Mouse (Mus musculus): ENCODE results near the gene Igsf8.

Igsf8 gene

GRCm38 (mm10) chr1:172319921-172320411, 58.5 kb downstream of the Igsf8 start:
- in situ Hi-C loops (cut with MboI, MseI), result loop anchor here (10.0 kb wide), 1 partner anchor 275 kb away; no protein-coding TSS in a partner anchor

GRCm38 (mm10) chr1:172322725-172323124, 61.3 kb downstream of the Igsf8 start:
- in situ Hi-C loops (cut with MboI, MseI), result no loop called here

- in situ Hi-C loops (cut with MboI, MseI), result no loop called here
Observed at GRCm38 (mm10) chr1:172323298-172323697, 61.9 kb downstream of the Igsf8 start.

GRCm38 (mm10) chr1:172323801-172324359, 62.4 kb downstream of the Igsf8 start:
- in situ Hi-C loops (cut with MboI, MseI), result no loop called here

- in situ Hi-C loops (cut with MboI, MseI), result no loop called here
Observed at GRCm38 (mm10) chr1:172324725-172325124, 63.3 kb downstream of the Igsf8 start.

- in situ Hi-C loops (cut with MboI, MseI), result no loop called here
Observed at GRCm38 (mm10) chr1:172325680-172326535, 64.5 kb downstream of the Igsf8 start.

GRCm38 (mm10) chr1:172326684-172327083, 65.2 kb downstream of the Igsf8 start:
- in situ Hi-C loops (cut with MboI, MseI), result no loop called here

- in situ Hi-C loops (cut with MboI, MseI), result no loop called here
Observed at GRCm38 (mm10) chr1:172327206-172328001, 66.0 kb downstream of the Igsf8 start.

- in situ Hi-C loops (cut with MboI, MseI), result no loop called here
Observed at GRCm38 (mm10) chr1:172328041-172328440, 66.6 kb downstream of the Igsf8 start.

GRCm38 (mm10) chr1:172328461-172328860, 67.0 kb downstream of the Igsf8 start:
- in situ Hi-C loops (cut with MboI, MseI), result no loop called here

GRCm38 (mm10) chr1:172329131-172329530, 67.7 kb downstream of the Igsf8 start, which contains the start of gene Kcnj9:
TSS of gene Kcnj9 (minus strand) at chr1:172329318.
- in situ Hi-C loops (cut with MboI, MseI), result no loop called here

- in situ Hi-C loops (cut with MboI, MseI), result no loop called here
Observed at GRCm38 (mm10) chr1:172329616-172330015, 68.2 kb downstream of the Igsf8 start.

GRCm38 (mm10) chr1:172331422-172331947, 70.0 kb downstream of the Igsf8 start:
- in situ Hi-C loops (cut with MboI, MseI), result no loop called here

GRCm38 (mm10) chr1:172332925-172333324, 71.5 kb downstream of the Igsf8 start:
- in situ Hi-C loops (cut with MboI, MseI), result no loop called here

GRCm38 (mm10) chr1:172333512-172333911, 72.1 kb downstream of the Igsf8 start:
- in situ Hi-C loops (cut with MboI, MseI), result no loop called here

- in situ Hi-C loops (cut with MboI, MseI), result no loop called here
Observed at GRCm38 (mm10) chr1:172335804-172336203, 74.4 kb downstream of the Igsf8 start.

GRCm38 (mm10) chr1:172337411-172338185, 76.2 kb downstream of the Igsf8 start:
- in situ Hi-C loops (cut with MboI, MseI), result no loop called here

GRCm38 (mm10) chr1:172340729-172341321, 79.4 kb downstream of the Igsf8 start, which contains the start of gene Kcnj10:
TSS of gene Kcnj10 (plus strand) at chr1:172341210.
- in situ Hi-C loops (cut with MboI, MseI), result no loop called here

- in situ Hi-C loops (cut with MboI, MseI), result no loop called here
Observed at GRCm38 (mm10) chr1:172341386-172341785, 79.9 kb downstream of the Igsf8 start.

GRCm38 (mm10) chr1:172342729-172343128, 81.3 kb downstream of the Igsf8 start:
- in situ Hi-C loops (cut with MboI, MseI), result no loop called here
